ENCODE assay signal across 22 mouse cellular contexts in genomic region chr4:104361345-104361744, GRCm38 (mm10).
"Had no signal": no experiment of that assay in that cellular context is flagged by ENCODE, and none has a peak within 500 bp of the region (broad histone marks: within the 10 kb centered on the region; RNA-seq: fewer than 3 reads in every experiment).

No protein-coding gene starts in this region.

- H3K4me2 ChIP-seq: heart, embryonic 11.5 days; heart, embryonic 13.5 days; heart, embryonic 15.5 days; hindbrain, embryonic 12.5 days; hindbrain, embryonic 14.5 days; limb, embryonic 13.5 days; limb, embryonic 15.5 days; liver, embryonic 12.5 days had no signal

- DNase-seq: gastrocnemius, adult 2 months; gastrocnemius, postnatal 10 days; gastrocnemius, postnatal 25 days; heart, adult 2 months; heart, postnatal 4 days; kidney, adult 18-20 months; layer of hippocampus, adult 9-11 months; layer of hippocampus, postnatal 36 days; left cerebral cortex, postnatal 4 days had no signal

- H3K9ac ChIP-seq: heart, embryonic 13.5 days; heart, embryonic 15.5 days; hindbrain, embryonic 12.5 days; hindbrain, embryonic 14.5 days; limb, embryonic 13.5 days; limb, embryonic 15.5 days; liver, embryonic 12.5 days; liver, embryonic 14.5 days had no signal

- ATAC-seq: forebrain, embryonic 16.5 days; hindbrain, embryonic 16.5 days; inflammation-experienced regulatory T-cells, adult 6 months; liver, embryonic 12.5 days had no signal

- H3K36me3 ChIP-seq: heart, embryonic 13.5 days; heart, embryonic 15.5 days; hindbrain, embryonic 10.5 days; hindbrain, embryonic 12.5 days; limb, embryonic 13.5 days; limb, embryonic 15.5 days; liver, embryonic 12.5 days had no signal

- H3K4me3 ChIP-seq: gastrocnemius, adult 2 months; heart, adult 2 months; heart, embryonic 13.5 days; heart, embryonic 15.5 days; hindbrain, embryonic 10.5 days; hindbrain, embryonic 12.5 days; limb, embryonic 13.5 days; limb, embryonic 15.5 days; liver, embryonic 12.5 days had no signal

- H3K27ac ChIP-seq: gastrocnemius, adult 2 months; heart, adult 2 months; heart, embryonic 13.5 days; heart, embryonic 15.5 days; hindbrain, embryonic 10.5 days; hindbrain, embryonic 12.5 days; hindbrain, embryonic 14.5 days; limb, embryonic 13.5 days; limb, embryonic 15.5 days; liver, embryonic 12.5 days; liver, embryonic 14.5 days had no signal

- H3K4me1 ChIP-seq: heart, embryonic 13.5 days; heart, embryonic 15.5 days; hindbrain, embryonic 12.5 days; limb, embryonic 15.5 days; liver, embryonic 12.5 days had no signal

- H3K9me3 ChIP-seq: heart, embryonic 13.5 days; heart, embryonic 15.5 days; hindbrain, embryonic 10.5 days; hindbrain, embryonic 12.5 days; limb, embryonic 13.5 days; limb, embryonic 15.5 days; liver, embryonic 12.5 days had no signal
